Mouse (Mus musculus) CH12.LX (cell line): ENCODE results near the gene Med12. TPM values are rescaled to one million over a fixed set of nuclear protein-coding genes. Genes with fewer than 3 reads are reported as not detected.

Source experiments
- DNase-seq: peaks from one replicate; pipeline ENCODE4 v3.0.0-alpha.2; 2013; ENCODE audit errors: extremely low read depth
- H3K27ac ChIP-seq: 2 replicates; pipeline ENCODE4 v1.5.1; 2012; ENCODE audit warnings: low read depth, mild to moderate bottlenecking, control low read depth, moderate library complexity; ENCODE audit not compliant: insufficient read depth
- H3K27me3 ChIP-seq: replicated peaks from 2 replicates; pipeline ENCODE3; 2012; ENCODE audit warnings: inconsistent platforms
- H3K36me3 ChIP-seq, 2 experiments: replicated peaks in 1 of 2; 2 replicates each; pipeline versions ENCODE3 to v1.6.1; 2012; ENCODE audit warnings: inconsistent platforms in 1 of 2, low read length in 1 of 2, mild to moderate bottlenecking in 1 of 2, mixed read lengths in 1 of 2, moderate library complexity in 1 of 2; ENCODE audit not compliant: control insufficient read depth in 1 of 2, insufficient read depth in 1 of 2
- H3K4me1 ChIP-seq, 2 experiments: 2 replicates each; pipeline ENCODE4 v1.6.1; 2012; ENCODE audit warnings: inconsistent platforms in 1 of 2, moderate library complexity in 1 of 2; ENCODE audit not compliant: insufficient read depth in 2 of 2, control insufficient read depth in 1 of 2
- H3K4me2 ChIP-seq: 2 replicates; pipeline ENCODE4 v1.6.1; 2012; ENCODE audit warnings: low read depth, mild to moderate bottlenecking, control low read depth; ENCODE audit not compliant: poor library complexity, insufficient read depth, severe bottlenecking
- H3K4me3 ChIP-seq, 3 experiments: fragments of 150-350 bp in 1 of 3; sonication (generic) in 1 of 3; replicated peaks in 1 of 3; 2 replicates each; pipeline versions ENCODE3 to v1.5.1; 2011 to 2012; ENCODE audit warnings: low read depth in 2 of 3, low read length in 2 of 3, mild to moderate bottlenecking in 2 of 3, moderate library complexity in 2 of 3, control low read depth in 1 of 3, improper control_type of control experiment in 1 of 3, inconsistent platforms in 1 of 3, mixed read lengths in 1 of 3; ENCODE audit not compliant: poor library complexity in 1 of 3
- H3K79me2 ChIP-seq: replicated peaks from 2 replicates; pipeline ENCODE4 v1.6.1; 2012; ENCODE audit warnings: mild to moderate bottlenecking, moderate library complexity; ENCODE audit not compliant: control insufficient read depth, poor library complexity, insufficient read depth, severe bottlenecking; ENCODE audit errors: extremely low read depth
- H3K9ac ChIP-seq: 2 replicates; pipeline ENCODE4 v1.6.1; 2012; ENCODE audit warnings: low read depth, mild to moderate bottlenecking, control low read depth, moderate library complexity; ENCODE audit not compliant: insufficient read depth
- H3K9me3 ChIP-seq: replicated peaks from 2 replicates; pipeline ENCODE3; 2012; ENCODE audit warnings: low read length, inconsistent platforms, mixed read lengths
- BHLHE40 ChIP-seq: IDR thresholded peaks from 2 replicates; pipeline ENCODE4 v1.6.1; 2011; ENCODE audit warnings: mild to moderate bottlenecking, low read depth, low read length, improper control_type of control experiment
- CHD2 ChIP-seq: IDR thresholded peaks from 2 replicates; pipeline ENCODE4 v1.6.1; 2011; ENCODE audit warnings: low read length, improper control_type of control experiment
- CTCF ChIP-seq, 2 experiments: IDR thresholded peaks in 1 of 2; conservative IDR thresholded peaks in 1 of 2; 2 replicates each; pipeline ENCODE4 v1.5.1; 2011 to 2012; ENCODE audit warnings: low read depth in 2 of 2, low read length in 2 of 2, improper control_type of control experiment in 1 of 2, inconsistent platforms in 1 of 2, mild to moderate bottlenecking in 1 of 2, moderate library complexity in 1 of 2
- E2F4 ChIP-seq: IDR thresholded peaks from 2 replicates; pipeline ENCODE4 v1.6.1; 2011; ENCODE audit warnings: low read depth, low read length, improper control_type of control experiment; ENCODE audit not compliant: insufficient replicate concordance
- ELF1 ChIP-seq: IDR thresholded peaks from 2 replicates; pipeline ENCODE4 v1.6.1; 2014; ENCODE audit warnings: low read depth, mild to moderate bottlenecking, inconsistent platforms, low read length, improper control_type of control experiment
- EP300 ChIP-seq: IDR thresholded peaks from 2 replicates; pipeline ENCODE4 v1.6.1; 2011; ENCODE audit warnings: low read length, improper control_type of control experiment
- ETS1 ChIP-seq: conservative IDR thresholded peaks from 2 replicates; pipeline ENCODE4 v1.6.1; 2012; ENCODE audit warnings: low read depth, mild to moderate bottlenecking, inconsistent platforms, low read length, improper control_type of control experiment, moderate library complexity
- GABPA ChIP-seq: IDR thresholded peaks from 2 replicates; pipeline ENCODE4 v1.6.1; 2012; ENCODE audit warnings: low read depth, low read length, improper control_type of control experiment, inconsistent platforms; ENCODE audit not compliant: insufficient replicate concordance
- HCFC1 ChIP-seq: IDR thresholded peaks from 2 replicates; pipeline ENCODE4 v1.6.1; 2012; ENCODE audit warnings: low read depth, mild to moderate bottlenecking, inconsistent platforms, low read length, improper control_type of control experiment
- IRF4 ChIP-seq: IDR thresholded peaks from 2 replicates; pipeline ENCODE4 v1.6.1; 2014; ENCODE audit warnings: low read depth, mild to moderate bottlenecking, inconsistent platforms, low read length, improper control_type of control experiment
- JUN ChIP-seq: IDR thresholded peaks from 2 replicates; pipeline ENCODE4 v1.6.1; 2011; ENCODE audit warnings: low read depth, mild to moderate bottlenecking, low read length, improper control_type of control experiment, moderate library complexity; ENCODE audit not compliant: insufficient read depth
- JUND ChIP-seq: conservative IDR thresholded peaks from 2 replicates; pipeline ENCODE4 v1.6.1; 2011; ENCODE audit warnings: low read depth, low read length, improper control_type of control experiment
- MAFK ChIP-seq: IDR thresholded peaks from 2 replicates; pipeline ENCODE4 v1.6.1; 2011; ENCODE audit warnings: low read length, improper control_type of control experiment; ENCODE audit not compliant: insufficient replicate concordance
- MAX ChIP-seq: IDR thresholded peaks from 2 replicates; pipeline ENCODE4 v1.6.1; 2011; ENCODE audit warnings: low read length, improper control_type of control experiment
- MAZ ChIP-seq: IDR thresholded peaks from 2 replicates; pipeline ENCODE4 v1.6.1; 2012; ENCODE audit warnings: low read depth, mild to moderate bottlenecking, inconsistent platforms, low read length, improper control_type of control experiment, moderate library complexity
- MEF2A ChIP-seq: IDR thresholded peaks from 2 replicates; pipeline ENCODE4 v1.6.1; 2014; ENCODE audit warnings: low read depth, mild to moderate bottlenecking, inconsistent platforms, low read length, improper control_type of control experiment, borderline replicate concordance
- MXI1 ChIP-seq: IDR thresholded peaks from 2 replicates; pipeline ENCODE4 v1.6.1; 2011; ENCODE audit warnings: mild to moderate bottlenecking, low read depth, low read length, improper control_type of control experiment
- MYC ChIP-seq: IDR thresholded peaks from 2 replicates; pipeline ENCODE4 v1.6.1; 2011; ENCODE audit warnings: low read depth, mild to moderate bottlenecking, improper control_type of control experiment, low read length
- NELFE ChIP-seq: IDR thresholded peaks from 2 replicates; pipeline ENCODE4 v1.6.1; 2011; ENCODE audit warnings: low read depth, low read length, improper control_type of control experiment
- NRF1 ChIP-seq: IDR thresholded peaks from 2 replicates; pipeline ENCODE4 v1.6.1; 2014; ENCODE audit warnings: low read depth, mild to moderate bottlenecking, inconsistent platforms, low read length, improper control_type of control experiment, moderate library complexity
- PAX5 ChIP-seq: IDR thresholded peaks from 2 replicates; pipeline ENCODE4 v1.6.1; 2012; ENCODE audit warnings: low read length, inconsistent platforms, mixed read lengths
- POLR2A ChIP-seq: IDR thresholded peaks from 2 replicates; pipeline ENCODE4 v1.6.1; 2011; ENCODE audit warnings: low read depth, mild to moderate bottlenecking, improper control_type of control experiment, low read length
- POLR2AphosphoS2 ChIP-seq: IDR thresholded peaks from 2 replicates; pipeline ENCODE4 v1.6.1; 2011; ENCODE audit warnings: low read depth, low read length, improper control_type of control experiment
- RCOR1 ChIP-seq: conservative IDR thresholded peaks from 2 replicates; pipeline ENCODE4 v1.6.1; 2012; ENCODE audit warnings: low read depth, mild to moderate bottlenecking, inconsistent platforms, low read length, improper control_type of control experiment
- SIN3A ChIP-seq: IDR thresholded peaks from 2 replicates; pipeline ENCODE4 v1.6.1; 2012; ENCODE audit warnings: low read length, improper control_type of control experiment, inconsistent platforms
- TBP ChIP-seq: conservative IDR thresholded peaks from 2 replicates; pipeline ENCODE4 v1.6.1; 2011; ENCODE audit warnings: low read depth, low read length, improper control_type of control experiment
- TCF12 ChIP-seq: IDR thresholded peaks from 2 replicates; pipeline ENCODE4 v1.6.1; 2014; ENCODE audit warnings: low read depth, mild to moderate bottlenecking, inconsistent platforms, low read length, improper control_type of control experiment
- UBTF ChIP-seq: IDR thresholded peaks from 2 replicates; pipeline ENCODE4 v1.6.1; 2012; ENCODE audit warnings: low read depth, mild to moderate bottlenecking, inconsistent platforms, low read length, improper control_type of control experiment, moderate library complexity
- USF1 ChIP-seq: IDR thresholded peaks from 2 replicates; pipeline ENCODE4 v1.6.1; 2014; ENCODE audit warnings: low read depth, mild to moderate bottlenecking, inconsistent platforms, low read length, improper control_type of control experiment
- ZC3H11A ChIP-seq: IDR thresholded peaks from 2 replicates; pipeline ENCODE4 v1.6.1; 2012; ENCODE audit warnings: low read depth, mild to moderate bottlenecking, inconsistent platforms, low read length, improper control_type of control experiment
- ZKSCAN1 ChIP-seq: IDR thresholded peaks from 2 replicates; pipeline ENCODE4 v1.6.1; 2012; ENCODE audit warnings: low read depth, inconsistent platforms, low read length, improper control_type of control experiment, borderline replicate concordance
- ZMIZ1 ChIP-seq: IDR thresholded peaks from 2 replicates; pipeline ENCODE4 v1.6.1; 2012; ENCODE audit warnings: low read depth, mild to moderate bottlenecking, inconsistent platforms, low read length, improper control_type of control experiment
- ZNF384 ChIP-seq: IDR thresholded peaks from 2 replicates; pipeline ENCODE4 v1.6.1; 2012; ENCODE audit warnings: low read depth, low read length, improper control_type of control experiment, inconsistent platforms
- dilution Hi-C: fragments of 300-500 bp; cut with MboI; formaldehyde crosslinking; loops from 2 replicates; pipeline ENCODE4 v1.14.3; 2020; ENCODE audit warnings: low sequenced_read_pairs; ENCODE audit not compliant: extremely low pct_unique_long_range_greater_than_20kb, extremely low pct_ligation_motif_present
- in situ Hi-C: fragments of 300-500 bp; cut with MboI; formaldehyde crosslinking; loops from 3 replicates; pipeline ENCODE4 v1.14.3; 2019; ENCODE audit warnings: low sequenced_read_pairs, low pct_ligation_motif_present, low pct_unique_long_range_greater_than_20kb, mixed read lengths
- polyA plus RNA-seq: library from polyadenylated mRNA; unstranded; fragments of >175 nt; gene quantifications from 2 replicates; pipeline ENCODE4 v1.2.1, GENCODE M21; 2012; ENCODE audit warnings: low read depth; ENCODE audit not compliant: insufficient read length
- total RNA-seq, 2 experiments: library from RNA; depleted of rRNA; stranded (reverse); fragments of 300-350 nt in 1 of 2; fragments of >200 nt in 1 of 2; gene quantifications; 2 replicates each; pipeline ENCODE4 v1.2.3; 2012 to 2014

Med12 gene
- 35.7 and 40.3 TPM in 2 replicates for total RNA-seq (2012; rRNA removed)
- 15.5 and 15.7 TPM in 2 replicates for total RNA-seq (2014; rRNA removed)
- polyA plus RNA-seq, result 45.1 and 66.4 TPM in 2 replicates

GRCm38 (mm10) chrX:101273875-101274738 is at the start of gene Med12:
Med12 (plus strand) TSS chrX:101274030.
- H3K4me2 ChIP-seq, result peak within 1 kb of the TSS; percentile 89
- H3K9ac ChIP-seq, result peak within 1 kb of the TSS; percentile 97
- H3K79me2 ChIP-seq, result peaks cover 10% of the 10 kb centered on the region; the same call in 1 of the 2 replicates
- H3K4me1 ChIP-seq, result peaks cover 0 to 39% of the 10 kb centered on the region in 2 experiments; a peak in 2 of 4 replicates
- dilution Hi-C loops, result no loop called here
- DNase-seq, result peak; percentile 87
- no peaks in the 10 kb centered on the region for H3K27me3 ChIP-seq
- peak within 1 kb of the TSS; percentile 66 to 84 (median 71) for H3K4me3 ChIP-seq
- peaks cover 25 to 37% of the 10 kb centered on the region in 2 experiments for H3K36me3 ChIP-seq
- TF ChIP-seq RCOR1 (no peak), ZKSCAN1 (no peak), PAX5 (no peak), E2F4 (no peak), MYC (no peak), MAFK (no peak), NELFE (0 out of 2 replicates have a peak, but pooled peaks have one; percentile 28), CTCF (conservative IDR thresholded peaks at IDR 0.05 in 1 of 2, IDR thresholded peaks at IDR 0.05 in 1 of 2; ENCODE audit: low read depth in 2 of 2, low read length in 2 of 2) (no peak), JUN (no peak), ZC3H11A (no peak), HCFC1 (no peak), ELF1 (no peak), TCF12 (peak; percentile 38; the same call in 1 of the 2 replicates), EP300 (no peak), SIN3A (no peak), ZMIZ1 (no peak), IRF4 (peak; percentile 44; the same call in 1 of the 2 replicates), JUND (no peak), POLR2AphosphoS2 (no peak), ZNF384 (no peak), BHLHE40 (no peak), USF1 (no peak), ETS1 (no peak), CHD2 (no peak), TBP (0 out of 2 replicates have a peak, but pooled peaks have one; percentile 59), MXI1 (no peak; the same call in 1 of the 2 replicates), MAZ (peak; percentile 73; the same call in 1 of the 2 replicates), GABPA (no peak), NRF1 (no peak), UBTF (peak; percentile 41; the same call in 1 of the 2 replicates), POLR2A (peak; percentile 72), MAX (no peak), MEF2A (no peak)
- TF ChIP-seq, all 38 proteins: peak for 7
- no peaks in the 10 kb centered on the region for H3K9me3 ChIP-seq
- H3K27ac ChIP-seq, result peak within 1 kb of the TSS; percentile 75
- in situ Hi-C loops, result no loop called here
